Comparison of ENCODE assay signal across 8 mouse cellular contexts in the genomic region with DNA sequence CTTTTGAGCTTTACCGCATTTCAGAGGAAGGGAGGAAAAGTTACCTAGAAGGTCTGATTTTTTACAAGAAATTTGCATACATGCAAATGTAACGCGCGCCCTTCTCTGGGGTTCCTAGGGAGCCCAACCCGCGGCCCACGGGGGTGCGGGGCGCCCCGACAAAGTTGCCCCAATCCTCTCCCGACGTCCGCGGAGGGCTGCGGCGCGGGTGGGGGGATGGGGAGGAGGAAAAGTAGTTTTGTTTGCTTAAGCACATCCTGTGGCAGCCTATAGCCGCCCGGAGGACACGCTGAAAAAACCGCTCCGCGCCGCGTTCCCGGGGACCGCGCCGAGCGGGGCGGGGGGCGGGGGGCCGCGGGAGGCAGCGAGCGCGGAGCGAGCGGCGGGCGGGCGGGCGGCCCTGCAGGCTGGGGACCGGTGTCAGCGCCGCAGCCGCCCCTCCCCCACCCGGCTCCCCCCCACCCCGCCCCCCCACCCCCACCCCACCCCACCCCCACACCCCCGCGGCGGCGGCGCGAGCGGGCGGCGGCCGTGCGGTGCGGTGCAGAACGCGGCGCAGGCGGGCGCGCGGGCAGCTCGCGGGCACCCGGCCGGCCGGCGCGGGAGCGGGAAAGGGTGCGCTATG. TPM values are rescaled to one million over a fixed set of nuclear protein-coding genes. Genes with fewer than 3 reads are reported as not detected.
DNase-seq lines count a peak whose midpoint lies in the region; ATAC-seq and TF ChIP-seq lines count a peak whose summit lies in the region.

No protein-coding gene starts in this region.

- H3K4me1 ChIP-seq in cortical plate, adult 2 months (ENCODE audit: control insufficient read depth, insufficient read depth, low read length): no peaks in the 10 kb centered on the region
- peaks cover 26% of the 10 kb centered on the region for H3K4me1 ChIP-seq in heart, embryonic 15.5 days (replicated peaks)
- peaks cover 12% of the 10 kb centered on the region for H3K4me1 ChIP-seq in midbrain, embryonic 11.5 days (ENCODE audit: control insufficient read depth, insufficient read depth, low read length)
- H3K4me1 ChIP-seq in stomach, embryonic 16.5 days (ENCODE audit: control insufficient read depth, insufficient read depth, low read length): peaks cover 16% of the 10 kb centered on the region

- peak overlapping the region; percentile 100 for H3K27ac ChIP-seq in cortical plate, adult 2 months (ENCODE audit: insufficient read depth, low read length)
- H3K27ac ChIP-seq in heart, embryonic 15.5 days: peak overlapping the region; percentile 94
- peak overlapping the region; percentile 65 for H3K27ac ChIP-seq in midbrain, embryonic 11.5 days (ENCODE audit: low read depth, low read length)
- peak overlapping the region; percentile 98 for H3K27ac ChIP-seq in stomach, embryonic 16.5 days (ENCODE audit: low read length)

- peak overlapping the region; percentile 78 for H3K4me2 ChIP-seq in heart, embryonic 15.5 days
- H3K4me2 ChIP-seq in midbrain, embryonic 11.5 days: peak overlapping the region; percentile 75
- H3K4me2 ChIP-seq in stomach, embryonic 16.5 days (ENCODE audit: low read depth, low read length): peak overlapping the region; percentile 65

- H3K27me3 ChIP-seq in heart, embryonic 15.5 days: no peaks in the 10 kb centered on the region
- peaks cover 57% of the 10 kb centered on the region for H3K27me3 ChIP-seq in midbrain, embryonic 11.5 days (ENCODE audit: control insufficient read depth, insufficient read depth, low read length)
- no peaks in the 10 kb centered on the region for H3K27me3 ChIP-seq in stomach, embryonic 16.5 days (ENCODE audit: control insufficient read depth, insufficient read depth, low read length)

- no peaks in the 10 kb centered on the region for H3K36me3 ChIP-seq in heart, embryonic 15.5 days
- H3K36me3 ChIP-seq in midbrain, embryonic 11.5 days (ENCODE audit: control insufficient read depth, insufficient read depth, low read length): no peaks in the 10 kb centered on the region
- no peaks in the 10 kb centered on the region for H3K36me3 ChIP-seq in stomach, embryonic 16.5 days (ENCODE audit: control insufficient read depth, insufficient read depth, low read length)

- WGBS in heart, embryonic 15.5 days: under 1% methylated on average over 56 of the region's 77 CpGs
- under 1% methylated on average over 41 of the region's 77 CpGs for WGBS in midbrain, embryonic 11.5 days
- WGBS in stomach, embryonic 16.5 days: under 1% methylated on average over 58 of the region's 77 CpGs

- no peaks in the 10 kb centered on the region for H3K9me3 ChIP-seq in heart, embryonic 15.5 days (replicated peaks)
- no peaks in the 10 kb centered on the region for H3K9me3 ChIP-seq in midbrain, embryonic 11.5 days (ENCODE audit: control insufficient read depth, low read length)
- H3K9me3 ChIP-seq in stomach, embryonic 16.5 days (replicated peaks; ENCODE audit: control insufficient read depth, low read length): no peaks in the 10 kb centered on the region

- TF ChIP-seq CTCF in cortical plate, adult 2 months (IDR thresholded peaks at IDR 0.05; ENCODE audit: extremely low read depth, insufficient read depth, low read length): no peak

- no peak for TF ChIP-seq POLR2A in cortical plate, adult 2 months (IDR thresholded peaks at IDR 0.05; ENCODE audit: extremely low read depth, insufficient read depth, low read length)

- H3K4me3 ChIP-seq in cortical plate, adult 2 months (ENCODE audit: insufficient read depth, low read length): peak overlapping the region; percentile 61
- H3K4me3 ChIP-seq in heart, embryonic 15.5 days: peak overlapping the region; percentile 95
- H3K4me3 ChIP-seq in midbrain, embryonic 11.5 days (ENCODE audit: low read depth, low read length): peak overlapping the region; percentile 78
- peak overlapping the region; percentile 89 for H3K4me3 ChIP-seq in stomach, embryonic 16.5 days (replicated peaks; ENCODE audit: low read length)

- peak overlapping the region; percentile 99 for H3K9ac ChIP-seq in heart, embryonic 15.5 days
- H3K9ac ChIP-seq in midbrain, embryonic 11.5 days (ENCODE audit: low read length): peak overlapping the region; percentile 92
- H3K9ac ChIP-seq in stomach, embryonic 16.5 days (ENCODE audit: low read length): peak overlapping the region; percentile 99

- peak; percentile 38 for ATAC-seq in heart, embryonic 15.5 days (replicated peaks; ENCODE audit: insufficient number of reproducible peaks, insufficient read depth, low FRiP score, low read depth)
- peak; percentile 43 for ATAC-seq in midbrain, embryonic 11.5 days (ENCODE audit: low FRiP score)
- peak; percentile 22 for ATAC-seq in stomach, embryonic 16.5 days (ENCODE audit: insufficient read depth, low FRiP score)

- DNase-seq in ovary, adult 18-20 months (ENCODE audit: low spot score): peak; percentile 50
- DNase-seq in ovary, postnatal 14 days (ENCODE audit: low spot score): no peak
- DNase-seq in kidney, postnatal 25 days: peak; percentile 56 to 63
- no peak for DNase-seq in midbrain, embryonic 11.5 days (ENCODE audit: low spot score, missing footprints)
- DNase-seq in MN1 (ENCODE audit: low spot score): no peak

RNA-seq across cellular contexts. Expression of gene E130114P18Rik, which starts 0.7 kb away (rescaled TPM):
- polyA plus RNA-seq in cortical plate, adult 2 months (2012; rRNA removed): 12.7 and 14.3 TPM in 2 replicates
- polyA plus RNA-seq in heart, embryonic 15.5 days (2015; fragmentation: Nextera tagmentation; extraction: Ambion mirVana): 0.25 and 0.30 TPM in 2 replicates
- 6.5 and 7.7 TPM in 2 replicates for polyA plus RNA-seq in midbrain, embryonic 11.5 days (2014; fragmentation: Nextera tagmentation; extraction: Ambion mirVana)
- 2.5 and 2.6 TPM in 2 replicates for polyA plus RNA-seq in stomach, embryonic 16.5 days (2015; fragmentation: Nextera tagmentation; extraction: Ambion mirVana)

RNA-seq across cellular contexts. Expression of gene Nfia, which starts 4.7 kb away (rescaled TPM):
- polyA plus RNA-seq in cortical plate, adult 2 months (2012; rRNA removed): 21.5 and 24.1 TPM in 2 replicates
- polyA plus RNA-seq in heart, embryonic 15.5 days (2015; fragmentation: Nextera tagmentation; extraction: Ambion mirVana): 46.8 and 47.9 TPM in 2 replicates
- polyA plus RNA-seq in midbrain, embryonic 11.5 days (2014; fragmentation: Nextera tagmentation; extraction: Ambion mirVana): 14.1 and 15.8 TPM in 2 replicates
- polyA plus RNA-seq in stomach, embryonic 16.5 days (2015; fragmentation: Nextera tagmentation; extraction: Ambion mirVana): 42.9 and 45.1 TPM in 2 replicates

Comparison
In these comparisons a context has a peak if more than half of its experiments do, and no peak if none do; other contexts are left out.
1. DNase-seq: peak in ovary, adult 18-20 months (single experiment) and kidney, postnatal 25 days (2 of 2); none in ovary, postnatal 14 days (single experiment), midbrain, embryonic 11.5 days (single experiment) and MN1 (single experiment).
2. Peak in every context shown above with its lines, with median percentiles within 50 percentile points of each other: H3K27ac ChIP-seq, H3K4me3 ChIP-seq, ATAC-seq, H3K4me2 ChIP-seq and H3K9ac ChIP-seq.